Mouse (Mus musculus): ENCODE results near the gene Ormdl3.

Ormdl3 gene

DNA sequence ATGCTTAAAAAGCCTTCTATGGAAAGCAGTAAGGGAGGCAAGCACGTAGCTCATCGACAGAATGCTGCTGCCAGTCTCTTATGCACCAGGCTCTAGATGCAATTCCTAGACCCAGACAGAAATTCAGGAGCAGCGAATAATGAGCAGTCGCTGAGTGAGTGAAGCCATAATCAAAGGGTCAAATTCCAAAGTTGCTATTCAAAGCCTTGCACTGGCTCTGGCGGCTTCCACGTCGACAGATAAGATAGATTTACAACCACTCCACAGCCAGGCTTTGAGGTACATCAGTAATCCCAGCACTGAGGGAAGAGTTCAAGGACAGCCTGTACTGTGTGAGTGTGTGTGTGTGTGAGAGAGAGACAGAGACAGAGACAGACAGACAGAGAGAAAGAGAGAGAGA, 26.2 kb downstream of the Ormdl3 start:
- in situ Hi-C loops (cut with MboI, MseI), result no loop called here

DNA sequence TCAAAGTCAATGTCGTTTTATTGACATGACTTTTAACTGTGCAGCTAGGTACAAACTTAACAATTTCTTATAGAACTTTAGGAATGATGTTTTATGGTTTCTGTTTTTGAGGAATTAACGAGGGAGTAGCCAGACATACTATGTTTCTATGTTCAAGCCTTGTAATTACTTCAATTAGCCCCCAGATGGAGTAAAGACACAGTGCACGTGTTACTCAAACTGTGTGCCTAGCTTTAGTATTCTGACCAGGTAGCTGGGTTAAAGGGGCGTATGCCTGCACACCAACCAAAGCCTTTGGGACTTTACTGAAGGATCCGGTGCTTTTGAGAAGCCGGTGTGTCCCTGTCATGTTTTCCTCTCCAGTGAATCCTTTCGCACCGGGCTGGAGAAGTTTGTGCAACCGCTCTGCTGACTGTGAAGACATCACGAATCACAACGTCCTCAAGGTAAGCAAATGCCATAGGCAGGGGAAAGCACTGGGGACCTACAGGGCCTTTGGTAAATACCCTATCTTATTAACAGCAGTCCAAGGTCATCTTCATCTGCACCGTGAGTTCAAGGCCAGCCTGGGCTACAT, 32.0 kb downstream of the Ormdl3 start:
- in situ Hi-C loops (cut with MboI, MseI), result loop anchor here (5.0 kb wide), 1 partner anchor 42 kb away; the partner anchor contains the start of gene Lrrc3c

DNA sequence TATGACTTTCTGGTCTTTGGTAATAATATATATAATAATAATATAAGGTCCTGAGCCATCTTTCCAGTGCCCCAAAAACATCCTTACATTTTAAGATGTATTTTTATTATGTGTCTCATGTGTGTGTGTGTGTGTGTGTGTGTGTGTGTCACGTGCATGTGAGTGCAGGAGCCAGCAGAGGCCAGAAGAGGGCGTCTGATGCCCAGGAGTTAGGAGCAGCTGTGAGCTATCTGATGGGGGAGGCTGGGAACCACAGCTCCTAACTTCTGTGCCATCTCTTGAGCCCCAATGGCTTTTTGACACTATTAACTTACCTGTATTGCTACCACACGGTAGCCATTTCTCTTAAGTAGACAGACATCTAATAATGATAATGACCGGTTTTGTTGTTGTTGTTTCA, 33.2 kb downstream of the Ormdl3 start:
- in situ Hi-C loops (cut with MboI, MseI), result no loop called here

DNA sequence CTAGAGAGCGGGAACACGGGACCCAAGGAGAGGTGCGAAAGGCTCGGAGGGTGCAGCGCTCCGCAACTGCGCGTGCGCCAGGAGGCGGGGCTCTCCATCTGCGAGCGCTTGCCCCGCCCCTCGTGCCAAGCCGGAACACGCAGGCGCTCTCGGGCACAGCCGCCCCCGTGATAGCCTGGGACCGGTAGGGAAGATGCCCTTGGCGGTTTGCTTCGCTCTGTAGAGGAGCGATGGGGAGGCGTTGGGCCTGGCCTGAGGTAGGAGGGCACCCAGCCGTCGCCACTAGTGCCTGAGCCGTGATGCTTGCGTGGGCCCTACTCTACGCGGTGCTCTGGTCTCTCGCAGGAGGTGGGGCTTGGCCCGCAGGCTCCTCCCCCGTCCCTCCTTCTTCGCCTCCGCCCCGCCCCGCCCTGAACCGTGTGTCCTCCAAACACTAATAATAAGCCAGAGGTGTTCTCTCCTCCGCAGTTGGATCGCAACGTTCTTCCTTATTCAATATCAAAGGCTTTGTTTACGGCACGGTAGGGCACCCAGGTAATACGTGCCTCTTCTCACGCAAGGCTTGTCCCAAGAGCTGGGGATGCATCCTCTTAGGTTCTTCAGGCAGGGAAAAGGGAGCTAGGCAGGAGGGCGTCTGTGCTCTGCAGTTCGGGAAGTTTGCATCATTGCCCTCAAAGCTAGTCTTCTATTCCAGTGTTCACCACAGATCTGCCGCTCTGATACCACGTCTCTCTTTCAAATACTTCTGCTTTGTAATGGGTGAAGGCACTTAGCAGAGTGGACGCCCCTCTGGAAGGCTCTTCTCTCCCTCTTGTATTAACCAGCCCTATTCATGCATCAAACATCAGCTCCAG, 36.0 kb downstream of the Ormdl3 start, which contains the start of gene Zpbp2:
Gene Zpbp2 (plus strand): TSS at position 123 of the 854 bp plus-strand sequence.
- in situ Hi-C loops (cut with MboI, MseI), result no loop called here

DNA sequence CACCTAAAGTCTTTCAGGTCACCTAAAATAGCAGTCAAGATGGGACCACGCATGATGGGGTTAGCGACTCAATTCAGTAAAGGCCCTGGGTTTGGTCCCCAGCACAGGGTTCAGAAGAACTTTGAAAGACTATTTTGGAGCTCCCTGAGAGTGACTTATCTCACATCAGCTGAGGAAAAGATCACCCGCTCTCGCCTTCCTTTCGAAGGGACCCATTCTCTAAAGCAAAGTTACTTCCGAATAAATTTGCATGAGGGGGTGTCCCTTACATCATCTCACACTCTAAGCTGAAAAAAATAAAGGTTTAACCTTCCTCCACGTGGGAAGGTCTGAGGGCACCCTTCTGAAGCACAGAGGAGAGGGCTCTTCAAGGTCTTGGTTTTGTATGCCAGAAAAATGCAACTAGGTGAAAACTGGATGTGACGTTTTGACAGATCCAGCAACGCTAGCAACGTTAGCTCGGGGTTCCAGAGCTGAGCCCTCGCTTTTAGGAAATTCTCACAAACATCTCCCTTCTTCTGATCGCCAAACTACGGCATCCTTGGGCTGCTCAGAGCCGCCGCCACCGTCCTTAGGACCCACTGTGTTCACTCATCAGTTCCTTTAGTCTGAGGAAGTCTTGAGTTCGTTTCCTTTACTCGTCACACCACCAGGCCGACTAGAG, 36.7 kb downstream of the Ormdl3 start:
- in situ Hi-C loops (cut with MboI, MseI), result no loop called here

DNA sequence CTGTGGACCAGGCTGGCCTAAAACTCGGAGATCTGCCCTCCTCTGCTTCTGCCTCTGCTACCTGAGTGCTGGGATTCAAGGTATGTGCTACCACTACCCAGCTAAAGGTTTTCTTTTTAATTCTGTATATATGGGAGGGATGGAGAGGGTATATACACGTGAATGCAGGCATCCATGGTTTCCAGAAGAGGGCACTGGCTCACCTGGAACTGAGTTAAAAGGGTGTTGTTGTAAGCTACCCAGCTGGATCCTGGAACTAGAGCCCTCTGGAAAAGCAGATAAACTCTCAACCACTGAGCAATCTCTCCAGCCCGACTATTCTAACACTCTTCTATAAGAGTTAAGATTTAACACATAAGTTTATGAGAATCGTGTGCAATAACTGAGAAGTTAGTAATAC, 37.8 kb downstream of the Ormdl3 start:
- in situ Hi-C loops (cut with MboI, MseI), result loop anchor here (5.0 kb wide), 1 partner anchor 82 kb away; no protein-coding TSS in a partner anchor

DNA sequence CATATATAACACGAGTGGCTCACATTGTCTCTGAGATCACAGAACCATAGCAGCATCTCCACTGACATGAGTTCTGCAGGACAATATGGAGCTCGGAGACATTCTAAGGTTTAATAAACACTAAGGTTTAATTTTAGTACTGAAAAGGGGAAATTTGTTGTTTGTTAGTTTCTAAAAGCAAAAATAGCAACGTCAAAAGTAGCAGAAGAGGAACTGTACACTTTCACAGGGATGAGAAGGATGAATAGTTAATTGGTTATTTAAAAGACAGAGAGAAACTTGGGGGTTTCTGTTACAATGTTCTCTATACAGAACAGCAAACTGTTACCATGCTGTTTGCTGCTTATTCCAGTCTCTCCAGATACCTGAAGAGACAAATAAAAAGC, 39.9 kb downstream of the Ormdl3 start:
- in situ Hi-C loops (cut with MboI, MseI), result loop anchor here (5.0 kb wide), 1 partner anchor 80 kb away; no protein-coding TSS in a partner anchor

DNA sequence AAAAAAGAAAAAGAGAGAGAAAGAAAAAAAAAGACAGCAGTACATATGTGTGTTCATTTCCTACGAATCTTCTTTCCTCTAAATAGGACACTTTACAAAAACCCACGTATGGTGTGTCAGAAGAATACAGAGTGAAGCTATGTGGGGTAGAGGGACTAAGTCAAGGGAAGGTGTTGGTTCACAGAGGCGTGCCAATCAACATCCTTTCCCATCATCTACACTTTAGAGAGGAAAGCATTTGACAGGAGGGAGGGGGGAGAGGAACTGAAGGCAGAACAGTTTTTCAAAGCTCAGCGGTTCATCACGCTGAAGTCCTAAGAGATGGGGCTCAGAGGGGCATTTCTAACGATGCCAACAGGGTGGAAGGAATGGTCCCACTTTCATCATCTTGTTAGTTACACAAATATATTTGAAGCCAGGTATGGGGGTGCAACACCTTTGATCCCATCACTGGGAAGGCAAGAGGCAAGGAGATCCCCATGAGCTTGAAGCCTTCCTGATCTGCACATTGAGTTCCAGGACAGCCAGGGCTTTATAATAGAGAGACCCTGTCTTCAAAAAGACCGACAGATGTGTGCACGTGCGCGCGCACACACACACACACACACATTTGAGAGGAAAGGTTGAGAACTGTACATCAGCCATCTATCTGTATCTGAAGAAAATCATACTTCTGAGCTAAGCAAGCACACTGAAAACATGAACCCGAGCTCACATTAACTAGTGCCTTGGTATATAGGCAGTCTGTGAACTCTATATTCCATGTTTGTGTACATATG, 40.5 kb downstream of the Ormdl3 start:
- in situ Hi-C loops (cut with MboI, MseI), result loop anchor here (5.0 kb wide), 1 partner anchor 79 kb away; no protein-coding TSS in a partner anchor

DNA sequence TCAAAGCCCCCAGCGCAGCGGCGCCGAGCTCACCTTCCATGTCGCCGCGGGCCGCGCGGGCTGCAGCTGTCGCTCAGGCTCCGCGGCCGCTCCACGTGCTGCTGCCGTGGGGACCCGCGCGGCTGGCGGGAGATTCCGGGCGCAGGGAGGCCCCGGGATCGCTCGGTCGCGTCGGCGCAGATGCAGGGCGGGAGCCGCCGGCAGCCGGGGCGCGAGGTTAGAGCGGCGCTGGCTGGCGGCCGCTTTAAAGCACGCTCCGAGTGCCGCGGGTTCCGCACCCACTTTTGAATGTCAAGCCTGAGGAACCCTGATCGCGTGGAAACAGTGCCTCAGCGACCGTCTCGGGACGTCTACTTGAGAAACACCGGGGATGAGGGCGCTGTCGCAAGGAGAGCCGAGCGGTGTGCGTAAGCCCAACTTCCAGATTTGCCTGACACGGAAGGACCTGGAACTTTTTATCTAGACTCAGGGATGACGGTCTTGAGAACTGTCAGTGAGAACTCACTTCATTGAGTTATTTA, 41.4 kb downstream of the Ormdl3 start, which contains the start of gene Ikzf3:
Gene Ikzf3 (minus strand): TSS at position 321 of the 521 bp plus-strand sequence.
- in situ Hi-C loops (cut with MboI, MseI), result loop anchor here (5.0 kb wide), 1 partner anchor 78 kb away; no protein-coding TSS in a partner anchor

DNA sequence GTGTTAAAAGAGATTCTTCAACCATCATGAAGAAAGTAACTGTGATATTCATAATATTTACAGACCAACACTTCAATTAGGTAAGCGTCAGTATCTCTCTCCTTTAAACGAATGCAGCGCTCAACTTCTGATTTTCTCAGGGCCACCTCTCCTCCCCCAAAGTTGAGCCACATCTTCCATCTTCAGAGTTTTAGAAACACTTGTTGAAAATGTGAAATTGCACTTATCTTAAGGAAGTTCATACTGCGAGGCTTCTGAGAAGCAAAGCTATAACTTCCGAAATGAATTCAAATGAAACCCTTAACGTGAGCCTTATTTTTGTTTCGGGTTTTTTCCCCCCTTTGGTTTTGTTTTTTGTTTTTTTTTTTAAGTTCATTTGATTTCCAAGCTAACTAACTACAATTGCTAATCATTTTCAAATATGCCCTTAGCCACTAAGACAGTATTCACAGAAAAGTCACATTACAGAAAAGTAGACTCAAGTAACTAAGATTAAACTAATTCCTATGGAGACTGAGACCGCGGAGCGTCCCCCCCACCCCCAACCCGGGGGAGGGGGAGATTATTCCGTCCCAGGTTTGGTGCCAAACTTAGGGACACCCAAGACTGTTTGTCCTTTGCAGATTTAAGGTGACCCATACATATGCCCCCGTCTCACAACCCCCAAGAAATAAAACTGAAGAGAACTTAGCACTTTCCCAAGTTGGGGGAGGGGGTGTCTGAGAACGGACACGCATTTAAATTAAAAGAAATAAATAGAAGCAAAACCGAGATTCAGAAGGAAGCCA, 42.1 kb downstream of the Ormdl3 start:
- in situ Hi-C loops (cut with MboI, MseI), result loop anchor here (5.0 kb wide), 2 partner anchors 38 to 78 kb away; no protein-coding TSS in a partner anchor

DNA sequence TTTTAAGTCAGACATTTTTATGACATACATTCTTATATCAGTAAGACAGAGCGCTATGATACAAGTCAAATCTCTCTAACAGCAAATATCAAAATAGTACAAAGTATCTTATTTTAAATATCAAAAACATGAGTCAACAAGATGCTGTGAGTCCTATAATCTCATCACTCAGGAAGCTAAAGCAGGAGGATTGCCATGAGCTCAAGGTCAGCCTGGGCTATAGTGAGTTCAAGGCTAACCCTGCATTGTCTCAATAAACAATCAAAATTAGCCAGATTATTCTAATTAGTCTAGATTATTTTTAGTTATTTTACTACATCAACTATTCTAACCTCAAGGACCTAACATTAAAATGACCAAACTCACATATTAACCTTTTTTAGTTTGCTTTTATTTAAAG, 43.8 kb downstream of the Ormdl3 start:
- in situ Hi-C loops (cut with MboI, MseI), result loop anchor here (5.0 kb wide), 1 partner anchor 36 kb away; no protein-coding TSS in a partner anchor

DNA sequence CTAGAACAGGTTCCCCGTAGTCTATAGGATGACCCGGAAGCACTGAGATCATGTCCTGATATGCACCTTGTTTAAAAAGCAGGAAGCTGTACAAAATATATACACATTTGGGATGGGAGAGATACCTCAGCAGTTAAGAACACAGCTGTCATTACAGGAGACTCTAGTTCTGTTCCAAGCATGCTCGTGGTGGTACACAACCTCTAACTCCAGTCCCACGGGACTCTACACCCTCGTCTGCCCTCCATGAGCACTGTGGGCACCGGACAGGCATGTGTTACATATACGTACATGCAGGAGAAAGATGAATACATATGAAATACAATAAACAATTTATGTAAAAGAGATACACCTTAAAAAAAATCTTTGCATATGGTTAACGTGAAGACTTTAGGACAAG, 44.6 kb downstream of the Ormdl3 start:
- in situ Hi-C loops (cut with MboI, MseI), result loop anchor here (5.0 kb wide), 1 partner anchor 35 kb away; no protein-coding TSS in a partner anchor

DNA sequence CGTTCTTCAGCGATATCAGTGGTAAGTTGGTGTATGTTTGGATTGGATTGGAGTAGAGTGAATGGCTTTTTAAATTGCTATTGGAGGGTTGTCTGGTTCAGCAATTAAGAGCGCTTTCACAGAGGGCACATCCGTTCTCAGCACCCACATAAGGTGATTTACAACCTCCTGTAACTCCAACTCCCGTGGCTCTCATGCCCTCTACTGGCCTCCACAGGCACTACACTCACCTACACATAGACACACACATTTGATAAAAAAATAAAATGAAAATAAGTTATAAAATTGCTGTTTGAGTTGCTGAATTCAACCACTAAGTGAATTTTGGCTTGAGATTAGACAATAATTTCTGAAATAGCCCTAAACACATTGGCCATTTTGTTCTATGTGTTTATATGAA, 46.8 kb downstream of the Ormdl3 start:
- in situ Hi-C loops (cut with MboI, MseI), result loop anchor here (5.0 kb wide), 1 partner anchor 33 kb away; no protein-coding TSS in a partner anchor

DNA sequence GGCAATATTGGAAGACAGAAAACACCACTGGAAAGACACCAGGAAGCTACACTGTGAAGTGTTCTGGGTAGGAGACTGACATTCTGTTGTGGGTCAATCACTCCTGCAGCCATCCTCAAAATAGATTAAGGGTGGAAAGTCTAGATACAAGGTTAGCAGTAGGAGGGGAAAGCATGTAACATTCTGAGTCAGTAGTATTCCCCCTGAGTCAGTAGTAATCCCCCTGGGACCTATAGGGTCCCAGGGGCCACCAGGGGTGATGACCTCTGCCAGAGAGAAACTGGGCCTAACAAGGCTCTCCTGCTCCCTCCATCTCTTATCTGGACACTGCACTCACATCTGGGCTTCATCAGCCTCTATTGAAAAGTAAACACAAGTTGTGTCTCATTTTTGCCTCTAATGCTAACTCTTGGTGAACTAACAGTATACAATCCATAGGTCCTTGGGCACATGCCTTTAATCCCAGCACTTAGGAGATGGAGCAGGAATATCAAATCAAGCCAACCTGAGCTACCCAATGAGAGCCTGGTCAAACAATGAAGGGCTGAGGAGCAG, 49.6 kb downstream of the Ormdl3 start:
- in situ Hi-C loops (cut with MboI, MseI), result no loop called here
